Mouse (Mus musculus): ENCODE measurements around the gene Setx. TPM values are rescaled to one million over a fixed set of nuclear protein-coding genes. Genes with fewer than 3 reads are reported as not detected.
"Not testable (repeated sequence)": the region's sequence is repeated elsewhere in the genome, so short reads cannot be mapped to it uniquely, and the experiment has no call there.

Gene Setx
- polyA plus RNA-seq (2017; shearing (Covaris generic)), result 10 to 100 TPM; 27.3 to 30.5 (median 29.8) TPM

DNA sequence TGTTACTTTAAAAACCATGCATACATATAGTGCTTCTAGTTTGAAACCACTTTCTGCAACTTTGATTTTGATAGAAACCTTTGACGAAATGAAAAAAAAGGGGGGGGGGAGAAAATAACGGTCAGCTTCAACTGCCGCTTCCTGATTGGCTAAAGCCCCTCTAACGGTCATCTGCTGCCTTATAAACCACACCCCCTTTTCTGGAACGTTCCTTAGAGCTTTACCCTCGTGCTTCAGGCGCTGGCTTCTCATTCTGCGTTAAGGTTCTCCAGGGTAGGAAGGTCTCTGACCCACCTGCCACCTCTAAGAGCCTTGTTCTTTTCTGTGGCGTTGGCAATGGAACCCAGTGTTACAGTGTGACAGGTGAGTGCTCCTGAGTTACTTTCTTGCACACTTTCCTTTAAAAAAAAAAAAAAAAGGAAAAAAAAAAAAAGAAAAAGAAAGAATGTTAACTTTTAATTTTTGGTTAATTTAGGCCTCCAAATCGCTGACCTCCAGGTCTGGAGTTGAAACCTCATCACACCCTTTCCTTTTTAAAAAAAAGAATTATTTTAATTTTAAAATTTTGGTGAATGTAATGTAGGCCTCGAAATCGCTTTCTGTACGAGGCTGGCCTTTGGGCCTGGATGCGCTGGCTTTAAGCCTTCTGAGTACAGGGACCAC is at the start of gene Setx:
Gene Setx (plus strand): TSS at position 275 of the 663 bp plus-strand sequence.
- no peak for ATAC-seq

DNA sequence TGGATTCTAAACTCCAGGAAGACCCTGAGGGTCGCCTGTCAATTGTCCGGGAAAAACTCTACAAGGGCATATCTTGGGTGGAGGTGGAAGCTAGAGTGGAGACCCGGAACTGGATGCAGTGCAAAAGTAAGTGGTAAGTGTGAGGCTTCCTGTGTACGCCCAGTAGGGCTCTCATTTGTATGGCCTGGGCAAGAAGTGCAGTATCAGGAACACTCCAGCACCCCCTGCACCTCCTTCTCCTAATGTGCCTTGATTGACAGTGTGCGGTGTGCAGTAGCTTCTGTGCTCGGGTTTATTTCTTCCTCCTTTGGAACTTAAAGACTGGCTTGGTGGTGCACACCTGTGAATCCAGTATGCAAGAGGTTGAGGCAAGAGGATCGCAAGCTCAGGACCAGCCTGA is 49.3 kb upstream of the Setx start:
- no peak for ATAC-seq

DNA sequence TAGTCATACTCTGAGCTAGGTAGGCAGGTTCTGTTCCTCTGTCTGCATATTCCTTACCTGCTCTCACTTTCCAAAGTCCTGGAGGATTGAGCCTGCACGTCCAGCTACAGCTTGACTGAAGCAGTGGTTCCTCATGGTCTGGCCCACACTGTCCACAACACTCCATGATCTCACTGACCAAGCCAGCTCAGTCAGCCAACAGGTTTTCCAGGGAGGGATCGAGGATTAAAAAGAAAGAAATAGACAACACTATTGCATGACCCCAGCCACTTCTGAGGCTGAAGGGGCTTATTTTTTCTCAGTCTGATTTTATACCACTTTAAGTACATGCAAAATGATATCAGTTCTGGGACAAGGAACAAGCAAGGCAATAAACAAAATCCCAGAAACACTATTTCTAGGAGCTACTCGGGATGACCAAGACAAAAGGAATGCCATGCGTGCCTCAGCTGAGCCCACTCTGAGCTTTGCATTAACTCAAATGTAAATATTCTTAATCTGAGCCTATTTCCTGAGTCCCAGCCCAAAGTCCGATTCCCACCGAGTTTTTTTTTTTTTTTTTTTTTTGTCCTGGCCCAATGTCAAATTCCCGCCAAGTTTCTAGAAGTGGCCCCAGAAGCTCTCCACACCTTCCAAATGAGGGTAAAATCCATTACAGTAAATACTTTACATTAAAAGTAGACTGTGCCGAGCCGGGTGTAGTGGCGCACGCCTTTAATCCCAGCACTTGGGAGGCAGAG is 48.5 kb upstream of the Setx start:
- ATAC-seq, result no peak

DNA sequence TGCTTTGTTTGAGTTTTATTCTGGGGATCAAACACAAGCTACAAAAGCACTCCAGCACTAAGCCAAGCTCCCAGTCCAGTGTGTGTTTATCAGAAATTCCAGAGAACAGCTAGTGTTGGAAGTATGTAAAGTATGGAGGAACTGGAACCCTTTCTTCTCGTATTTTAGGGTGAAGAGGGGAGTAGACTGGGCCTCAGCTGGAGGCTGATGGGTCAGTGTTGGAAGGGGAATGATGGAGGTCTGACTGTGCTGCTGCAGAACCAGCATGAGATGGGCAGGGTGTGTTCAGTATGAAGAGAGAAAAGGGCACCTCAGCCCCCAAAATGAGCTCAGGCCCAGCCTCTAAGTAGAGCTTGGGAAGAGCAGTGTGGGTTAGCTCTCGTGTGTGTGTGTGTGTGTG is 47.8 kb upstream of the Setx start:
- no peak for ATAC-seq

DNA sequence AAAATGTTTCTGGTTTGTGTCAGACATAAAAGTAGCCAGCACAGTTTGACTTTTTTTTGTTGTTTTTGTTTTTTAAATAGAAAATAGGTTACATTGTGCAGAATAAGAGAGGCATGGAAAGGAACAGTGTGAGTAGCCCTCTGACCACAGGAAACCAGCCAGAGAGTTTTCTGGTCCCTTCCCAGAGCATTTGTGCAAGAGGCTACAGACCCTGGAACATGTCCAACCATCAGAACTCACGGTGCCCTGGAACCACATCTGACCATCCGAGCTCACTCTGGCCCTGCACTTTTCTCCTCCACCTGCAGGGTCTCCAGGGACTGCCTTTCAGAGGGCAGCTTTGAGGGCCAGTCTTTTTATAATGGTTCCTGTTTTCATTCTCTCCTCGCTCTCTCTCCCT is 42.0 kb upstream of the Setx start:
- no peak for ATAC-seq

DNA sequence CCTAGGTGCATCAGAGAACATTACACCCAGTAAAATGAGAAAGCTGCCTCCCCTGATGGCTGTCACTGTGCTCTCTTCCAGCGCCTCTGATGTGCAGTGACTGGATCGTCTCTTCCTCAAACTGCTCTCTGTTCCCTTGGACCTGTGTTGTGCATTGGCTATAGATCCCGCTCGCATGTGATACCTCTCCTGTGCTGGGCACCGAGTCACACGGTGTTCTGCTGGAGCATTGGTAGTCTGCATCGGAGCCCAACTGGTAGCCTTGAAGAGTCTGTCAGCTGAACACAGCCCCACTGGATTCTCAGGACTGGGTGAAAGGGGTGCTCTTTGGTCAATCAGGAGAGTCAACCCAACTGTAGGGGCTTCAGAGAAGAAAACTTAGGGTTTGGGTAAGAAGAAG is 38.0 kb upstream of the Setx start:
- no peak for ATAC-seq

DNA sequence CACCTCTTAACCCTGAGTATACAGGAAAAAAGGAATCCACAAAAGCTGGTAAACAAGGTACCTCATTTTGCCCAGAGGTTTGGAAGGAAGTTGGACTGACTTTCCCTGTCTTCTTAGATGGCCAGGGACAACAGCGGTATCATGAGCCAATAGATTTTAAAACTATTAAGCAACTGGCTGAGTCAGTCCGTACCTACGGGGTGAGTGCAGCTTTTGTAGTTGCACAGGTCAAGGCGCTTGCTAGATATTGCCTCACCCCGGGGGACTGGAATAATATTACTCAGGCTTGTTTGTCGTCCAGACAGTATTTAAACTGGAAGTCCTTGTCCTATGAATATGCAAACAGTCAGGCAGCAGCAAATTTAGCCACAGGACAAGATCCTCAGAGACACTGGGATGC is 34.7 kb upstream of the Setx start:
- not testable (repeated sequence) for ATAC-seq

DNA sequence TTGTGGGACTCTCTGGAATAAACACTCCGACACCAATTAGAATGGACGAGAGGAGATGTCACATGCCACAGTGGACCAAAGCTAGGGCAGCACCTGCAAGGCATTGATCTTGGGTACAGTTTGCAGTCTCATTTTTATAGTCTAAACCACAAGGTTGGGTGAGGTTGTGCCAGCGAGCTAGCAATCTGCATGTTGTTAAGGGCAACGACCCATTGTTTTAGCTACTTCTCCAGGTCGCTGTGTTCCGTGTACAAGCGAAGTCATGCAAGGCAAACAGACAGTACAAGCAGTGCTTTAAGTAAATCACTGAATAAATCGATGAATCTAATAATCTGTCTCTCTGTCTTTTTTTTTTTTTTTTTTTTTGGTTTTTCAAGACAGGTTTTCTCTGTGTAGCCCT is 28.3 kb upstream of the Setx start:
- peak; percentile 68 for ATAC-seq

DNA sequence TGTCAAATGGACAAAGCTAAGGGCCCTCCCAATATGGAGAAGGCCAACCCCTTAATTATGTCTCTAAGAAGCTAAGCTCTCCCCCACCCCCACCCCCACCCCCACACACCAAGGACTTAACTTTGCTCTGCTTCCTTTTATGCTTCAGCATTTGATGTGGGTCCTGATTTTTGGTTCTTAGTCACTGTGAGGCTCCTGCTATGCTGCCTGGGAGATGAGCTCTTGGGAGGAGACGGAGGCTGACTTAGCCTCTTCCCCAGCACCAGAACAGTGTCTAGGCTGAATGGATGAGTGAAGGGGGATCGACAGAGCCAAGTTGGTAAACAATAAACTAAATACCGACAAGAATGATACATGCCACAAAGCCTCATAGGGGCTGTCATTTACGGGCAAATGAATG is 27.2 kb upstream of the Setx start:
- ATAC-seq, result peak; percentile 27

DNA sequence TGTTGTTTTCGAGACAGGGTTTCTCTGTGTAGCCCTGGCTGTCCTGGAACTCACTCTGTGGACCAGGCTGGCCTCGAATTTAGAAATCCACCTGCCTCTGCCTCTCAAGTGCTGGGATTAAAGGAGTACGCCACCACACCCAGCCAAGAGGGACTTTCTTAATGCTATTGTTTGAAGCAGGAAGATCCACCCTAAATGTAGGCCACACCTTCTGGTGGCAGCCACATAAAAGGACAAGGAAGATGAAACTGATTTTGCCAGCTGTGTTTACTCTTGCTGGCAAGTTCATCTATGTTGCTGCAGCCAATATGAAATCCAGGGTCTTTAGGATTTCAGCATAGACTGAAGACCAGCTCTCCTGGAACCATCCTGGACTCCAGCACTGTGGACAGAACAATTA is 26.5 kb upstream of the Setx start:
- peak; percentile 79 for ATAC-seq

DNA sequence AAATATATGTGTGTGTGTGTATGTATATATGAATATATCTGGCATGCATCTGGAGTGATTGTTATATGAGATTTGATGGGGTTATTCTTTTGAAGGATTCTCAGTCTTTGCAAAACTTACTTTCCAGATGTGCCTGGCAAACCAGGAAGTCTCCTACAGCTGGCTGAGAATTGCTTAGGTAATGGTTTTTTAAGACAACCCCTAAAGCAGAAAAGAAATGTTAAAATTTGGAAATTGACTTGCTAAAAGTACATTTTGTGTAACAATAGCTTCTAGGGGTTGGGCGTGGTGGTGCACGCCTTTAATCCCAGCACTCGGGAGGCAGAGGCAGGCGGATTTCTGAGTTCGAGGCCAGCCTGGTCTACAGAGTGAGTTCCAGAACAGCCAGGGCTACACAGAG is 26.0 kb upstream of the Setx start:
- ATAC-seq, result not testable (repeated sequence)

DNA sequence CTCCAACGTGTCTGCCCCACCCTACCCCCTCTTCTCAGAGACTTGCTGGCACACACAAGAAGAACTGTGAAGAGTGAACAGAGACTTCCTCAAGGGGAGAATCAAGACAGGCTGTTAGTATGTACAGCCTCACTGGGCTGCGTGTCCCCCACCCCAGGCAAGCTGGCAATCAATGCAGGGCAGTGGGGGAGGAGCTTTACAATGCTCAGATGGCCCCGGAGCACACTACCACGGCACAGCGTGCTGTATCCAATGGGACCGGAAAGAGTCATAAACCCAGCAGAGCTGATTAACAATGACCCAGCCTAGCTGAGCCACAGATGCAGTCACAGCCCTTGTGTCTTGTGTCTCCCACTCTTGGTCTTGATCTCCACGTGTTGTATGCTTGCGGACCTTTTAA is 25.2 kb upstream of the Setx start:
- ATAC-seq, result no peak

DNA sequence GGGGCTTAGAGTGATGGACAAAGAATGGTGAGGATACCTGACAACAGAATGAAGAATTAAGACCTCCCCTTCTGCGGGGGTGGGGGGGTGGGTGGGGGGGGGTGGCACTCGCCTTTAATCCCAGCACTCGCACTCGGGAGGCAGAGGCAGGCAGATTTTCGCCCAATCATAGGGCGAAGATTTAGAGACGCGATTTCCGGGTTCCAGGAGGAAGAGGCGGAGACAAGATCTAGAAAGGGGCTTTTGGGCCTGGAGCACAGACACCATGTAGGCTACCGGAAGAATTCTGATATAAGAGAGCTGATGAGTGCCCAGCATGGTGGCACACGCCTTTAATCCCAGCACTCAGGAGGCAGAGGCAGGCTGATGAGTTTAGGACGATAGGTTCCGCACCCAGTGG is 24.3 kb upstream of the Setx start:
- ATAC-seq, result no peak

DNA sequence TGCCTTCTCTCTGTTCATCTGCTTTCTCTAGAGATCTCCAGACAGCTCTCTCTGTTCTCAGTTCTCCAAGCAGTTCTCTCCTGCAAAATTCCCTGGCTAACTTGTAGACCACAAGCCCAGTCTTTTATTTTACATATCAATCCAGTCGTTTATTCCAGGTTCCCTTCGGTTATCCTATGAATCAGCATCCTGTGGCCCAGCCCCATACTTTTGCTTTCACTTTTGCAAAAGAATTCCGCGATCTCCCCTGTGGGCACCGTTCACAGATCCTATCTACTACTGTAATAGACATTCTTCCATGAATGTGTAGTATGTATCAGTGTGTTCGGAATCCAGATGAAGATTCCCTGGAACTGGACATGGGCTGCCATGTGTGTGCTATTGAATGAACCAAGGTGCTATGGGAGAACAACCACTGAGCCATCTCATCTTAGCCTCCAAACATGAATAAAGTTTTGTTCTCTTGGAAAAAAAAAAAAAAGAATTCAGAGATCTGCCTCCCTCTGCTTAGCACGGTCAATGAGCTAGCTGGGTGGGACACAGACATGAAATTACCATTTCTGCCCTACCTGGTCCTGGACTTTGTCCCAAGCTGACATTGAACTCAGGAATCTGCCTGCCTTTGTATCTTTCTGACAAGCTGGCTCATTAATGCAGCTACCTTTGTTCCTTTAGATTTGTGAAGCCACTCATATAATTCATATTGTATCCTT is 23.0 kb upstream of the Setx start:
- ATAC-seq, result peak; percentile 11

DNA sequence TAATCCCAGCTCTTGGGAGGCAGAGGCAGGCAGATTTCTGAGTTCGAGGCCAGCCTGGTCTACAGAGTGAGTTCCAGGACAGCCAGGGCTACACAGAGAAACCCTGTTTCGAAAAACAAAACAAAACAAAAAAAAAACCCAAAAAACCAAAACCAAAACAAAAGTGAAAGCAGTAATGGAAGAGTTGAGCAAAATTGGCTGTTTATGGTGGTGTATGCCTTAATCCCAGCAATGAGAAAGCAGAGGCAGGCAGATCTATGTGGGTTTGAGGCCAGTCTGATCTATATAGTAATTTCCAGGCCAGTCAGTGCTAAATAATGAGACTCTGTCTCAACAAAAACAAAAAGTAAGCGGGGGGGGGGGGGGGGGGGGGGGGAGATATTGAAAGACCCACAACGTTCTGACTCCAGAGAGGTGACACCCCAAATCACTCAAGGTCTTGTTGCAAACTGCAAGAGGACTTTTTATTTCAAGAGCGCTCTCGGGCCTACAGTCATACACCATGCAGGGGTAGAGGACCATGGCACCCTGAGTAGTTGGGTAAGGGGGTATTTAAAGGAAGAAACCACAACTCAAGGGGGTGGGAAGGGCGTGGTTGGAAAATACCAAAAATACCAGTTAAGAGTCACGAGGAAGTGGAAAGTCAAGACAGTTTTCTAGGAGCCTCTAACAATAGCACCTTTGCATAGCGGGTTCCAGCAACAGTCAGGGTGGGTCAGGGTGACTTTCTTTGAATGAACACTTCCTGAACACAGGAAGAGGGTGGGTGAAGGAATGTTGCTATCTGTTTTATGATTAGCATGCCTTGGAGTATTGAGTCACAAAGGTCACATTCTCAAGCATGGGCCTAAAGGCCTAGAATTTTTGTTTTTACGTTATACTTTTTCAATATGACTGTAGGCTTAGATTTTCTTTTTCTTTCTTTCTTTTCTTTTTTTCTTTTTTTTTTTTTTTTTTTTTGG is 21.3 kb upstream of the Setx start:
- peak; percentile 47 for ATAC-seq

DNA sequence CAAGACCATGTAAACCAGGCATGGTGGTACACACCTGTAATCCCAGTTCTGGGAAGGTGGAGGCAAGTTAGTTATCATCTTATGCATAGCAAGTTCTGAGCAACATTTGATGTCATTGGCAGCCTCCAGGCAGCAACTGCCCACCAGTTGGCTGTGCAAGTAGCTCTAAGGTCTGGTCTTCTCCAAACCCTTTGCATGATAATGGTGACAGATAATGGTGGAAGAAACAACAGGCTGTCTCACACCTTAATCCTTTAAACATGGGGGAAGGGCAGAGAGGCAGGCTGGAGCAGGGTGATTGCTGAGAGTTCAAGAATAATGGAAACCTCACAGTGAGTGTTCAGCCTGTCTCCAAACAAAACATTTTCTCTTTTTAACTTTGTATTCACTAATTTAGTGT is 3.0 kb upstream of the Setx start:
- no peak for ATAC-seq

DNA sequence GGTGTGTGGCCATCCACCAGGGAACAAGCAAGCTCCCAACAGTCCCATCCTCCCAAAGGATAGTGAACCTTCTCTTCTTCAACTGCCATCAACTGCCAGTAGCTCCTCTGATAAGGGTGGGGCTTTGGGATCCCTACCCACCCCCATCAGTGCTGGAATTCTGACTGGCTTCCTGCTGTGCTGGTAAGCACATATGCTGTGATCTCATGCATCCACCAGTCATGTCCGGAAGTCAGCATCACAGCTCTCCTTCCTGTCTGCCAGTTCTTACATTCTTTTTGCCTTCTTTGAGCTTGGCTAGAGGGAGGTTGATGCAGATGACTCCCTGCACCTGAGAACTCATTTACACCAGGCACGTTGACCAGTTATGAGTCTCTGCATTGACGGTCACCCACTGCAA is 1.5 kb upstream of the Setx start:
- peak; percentile 53 for ATAC-seq

DNA sequence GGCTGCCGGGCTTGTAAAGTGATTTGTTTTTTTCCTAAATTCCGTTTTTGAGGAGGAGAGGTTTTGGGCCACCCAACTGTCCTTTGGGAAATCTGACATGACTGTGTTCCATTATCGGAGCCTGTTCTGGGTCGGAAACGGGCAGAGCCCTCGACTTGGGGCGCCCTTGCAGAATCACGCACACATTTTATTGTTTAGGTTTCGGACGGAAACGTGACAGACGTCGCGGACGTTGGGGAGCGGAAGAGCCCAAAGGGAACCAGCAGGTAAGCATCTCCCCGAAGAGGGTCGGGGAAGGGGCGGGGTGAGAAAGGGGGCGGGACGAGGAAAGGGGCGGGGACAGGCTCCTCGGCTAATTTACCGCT is 572 bp downstream of the Setx start:
- ATAC-seq, result no peak

DNA sequence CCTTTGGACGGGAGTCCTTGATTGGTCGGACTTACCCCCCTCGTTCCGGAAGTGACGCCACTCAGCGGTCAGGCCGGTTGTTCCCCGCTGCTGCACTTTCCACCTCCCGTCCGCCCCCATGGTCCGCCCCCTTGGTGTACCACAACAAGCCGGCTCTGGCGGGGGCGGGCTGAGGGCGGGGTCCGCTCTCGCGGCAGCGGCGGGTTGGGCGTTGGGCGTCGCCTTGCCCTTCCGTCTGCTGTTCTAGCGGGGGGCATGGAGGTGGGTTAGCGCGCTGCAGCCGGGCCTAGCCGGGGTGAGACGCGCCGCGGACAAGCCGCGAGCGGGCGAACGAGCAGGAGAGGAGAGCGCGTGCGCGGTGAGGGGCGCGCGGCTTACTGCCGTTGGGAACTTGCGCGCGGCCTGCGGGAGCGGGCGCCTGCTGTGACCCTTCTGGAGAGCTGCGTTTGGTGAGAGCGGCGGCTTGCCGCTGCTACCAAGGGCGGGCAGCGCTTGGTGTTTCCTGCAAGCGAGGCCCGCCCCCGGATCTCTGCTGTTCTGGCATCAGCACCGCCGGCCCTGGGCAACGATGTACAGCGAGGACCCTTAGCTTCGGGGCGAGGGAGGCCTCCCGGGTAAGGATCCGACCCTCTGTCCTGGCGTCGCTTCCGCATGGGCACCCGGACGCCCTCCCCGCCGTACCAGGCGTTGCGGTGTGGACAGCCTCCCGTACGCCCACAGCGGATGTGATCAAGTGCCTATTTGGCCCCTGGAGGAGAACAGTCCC is 1.1 kb downstream of the Setx start:
- ATAC-seq, result peak; percentile 91

DNA sequence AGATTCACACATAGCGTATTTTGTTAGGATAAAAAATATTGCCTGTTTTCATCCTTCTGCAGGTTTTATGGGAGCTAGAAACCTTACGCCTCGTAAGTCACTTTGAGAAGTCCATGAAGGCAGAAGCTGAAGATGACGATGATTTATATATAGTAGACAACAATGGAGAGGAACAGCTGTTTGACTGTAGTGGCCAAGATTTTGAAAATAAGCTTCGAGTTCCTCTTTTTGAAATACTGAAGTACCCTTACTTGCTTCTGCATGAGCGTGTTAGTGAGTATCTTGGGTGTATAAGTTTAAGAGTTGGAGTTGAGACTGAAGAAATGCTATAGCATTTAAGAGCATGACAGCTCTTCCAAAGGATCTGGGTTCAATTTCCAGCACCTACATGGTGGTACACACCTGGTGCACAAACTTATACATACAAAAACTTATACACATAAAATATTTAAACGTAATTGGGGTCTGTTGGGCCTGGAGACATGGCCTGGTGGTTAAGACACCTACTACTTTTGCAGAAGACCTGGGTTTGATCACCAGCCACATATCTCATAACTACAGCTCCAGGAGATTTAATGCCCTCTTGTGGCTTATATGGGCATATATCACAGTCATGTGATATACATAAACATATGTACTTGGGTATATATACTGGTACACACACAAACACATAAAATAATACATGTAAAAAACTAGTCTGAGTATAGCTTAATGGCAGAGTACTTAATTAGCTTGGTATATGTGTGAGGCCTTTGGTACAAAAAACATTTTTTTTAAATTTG is 6.3 kb downstream of the Setx start:
- peak; percentile 43 for ATAC-seq

DNA sequence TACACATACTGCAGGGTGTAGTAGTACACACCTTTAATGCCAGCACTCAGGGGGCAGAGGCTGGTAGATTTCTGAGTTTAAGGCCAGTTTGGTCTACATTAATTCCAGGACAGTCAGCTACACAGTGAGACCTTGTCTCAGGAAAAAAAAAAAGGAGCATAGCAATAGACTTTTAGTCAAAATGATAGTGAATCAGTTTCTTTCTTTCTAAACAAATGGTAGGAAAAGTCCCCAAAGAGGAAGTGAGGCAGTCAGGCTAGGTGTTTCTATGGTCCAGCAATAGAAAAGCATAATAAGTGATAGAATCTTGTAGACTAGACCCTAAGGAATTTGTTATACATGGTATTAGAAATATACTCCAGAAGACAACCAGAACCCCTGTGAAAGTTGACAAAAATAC is 11.2 kb downstream of the Setx start:
- no peak for ATAC-seq
